Mouse (Mus musculus): ENCODE measurements at regions not wholly inside any gene's neighbourhood (a gene's known extent, or its start where the extent isn't known, plus 50 kb on each side); places are given as distances from the start of the nearest gene placed in this dataset.

DNA sequence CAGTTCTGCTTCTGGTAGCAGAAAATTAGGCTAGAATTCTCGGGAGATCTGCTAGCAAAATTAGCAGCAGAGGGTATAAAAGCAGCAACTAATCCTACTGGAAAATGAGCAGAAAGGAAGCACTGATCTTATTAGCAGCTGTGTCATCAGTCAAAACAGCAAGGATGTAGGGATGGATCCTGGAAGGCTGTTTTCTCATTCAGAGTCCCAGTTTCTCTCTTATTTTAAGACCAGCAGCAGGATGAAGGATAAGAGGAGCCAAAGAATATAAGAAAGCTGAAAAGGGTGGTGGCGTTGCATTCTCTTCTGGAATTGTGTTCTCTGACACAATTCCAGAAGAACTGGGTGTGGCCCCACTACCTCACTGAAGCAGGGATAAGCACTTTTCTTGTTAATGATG lies 123.0 kb upstream of the Pja2 start:
- Histone ChIP-seq H3K27me3 (no peaks in the 10 kb centered on the region), H3K9ac (no peak overlapping the region), H3K4me3 (replicated peaks) (no peak overlapping the region), H3K9me3 (replicated peaks) (no peaks in the 10 kb centered on the region), H3K4me1 (replicated peaks) (no peaks in the 10 kb centered on the region), H3K36me3 (no peaks in the 10 kb centered on the region), H3K4me2 (no peak overlapping the region), H3K27ac (no peak overlapping the region)
- DNase-seq: no peak
- no peak for ATAC-seq (ENCODE audit: low read depth)
- WGBS (ENCODE audit: insufficient replicate concordance): 51% methylated on average over 2 of the region's 2 CpGs

DNA sequence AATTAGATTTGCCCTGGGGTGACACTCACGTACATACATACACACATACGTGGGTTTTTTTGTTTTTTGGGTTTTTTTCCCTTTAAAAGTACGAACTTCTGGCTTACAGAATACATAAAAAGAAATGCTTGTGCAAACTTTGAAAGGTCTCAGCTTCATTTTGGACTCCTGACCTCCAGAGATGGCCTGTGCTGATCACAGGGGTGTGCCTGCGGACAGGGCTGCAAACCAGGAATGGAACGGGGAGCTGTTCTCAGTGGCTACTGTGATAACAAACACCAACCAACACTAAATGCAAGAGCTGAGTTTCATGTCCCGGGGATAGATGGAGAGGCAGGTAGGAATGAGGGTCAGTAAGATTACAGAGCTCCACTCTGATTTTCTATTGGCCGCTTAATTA lies 134.3 kb upstream of the Man2a1 start:
- H3K36me3 ChIP-seq: no peaks in the 10 kb centered on the region
- H3K4me3 ChIP-seq (replicated peaks): no peak overlapping the region
- H3K9ac ChIP-seq: no peak overlapping the region
- WGBS (ENCODE audit: insufficient replicate concordance): 62% methylated on average over 7 of the region's 7 CpGs
- no peak overlapping the region for H3K27ac ChIP-seq
- ATAC-seq (ENCODE audit: low read depth) (0 out of 2 replicates have a peak, but pooled peaks have one; percentile 62), DNase-seq (no peak)
- H3K9me3 ChIP-seq (replicated peaks): no peaks in the 10 kb centered on the region
- no peak overlapping the region for H3K4me2 ChIP-seq
- H3K27me3 ChIP-seq: no peaks in the 10 kb centered on the region
- H3K4me1 ChIP-seq (replicated peaks): no peaks in the 10 kb centered on the region

DNA sequence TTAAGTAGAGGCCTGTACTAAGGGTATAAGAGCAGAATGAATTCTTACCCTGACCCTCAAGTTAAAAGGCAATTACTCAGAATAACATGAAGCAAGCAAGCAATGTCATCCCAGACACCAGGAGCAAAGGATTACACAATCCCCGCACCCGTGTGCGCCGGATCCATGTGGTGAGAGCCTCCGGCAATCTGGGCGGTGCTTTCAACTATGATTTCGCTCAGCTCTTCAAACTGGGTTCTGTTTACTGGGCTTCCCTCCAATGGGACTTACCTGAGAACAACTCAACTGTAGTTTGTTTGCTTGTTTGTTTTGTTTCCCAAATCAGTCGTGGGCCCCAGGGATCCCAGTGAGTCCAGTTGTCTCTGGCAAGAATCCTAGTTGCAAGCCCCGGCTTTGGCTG lies 133.8 kb upstream of the Man2a1 start:
- ATAC-seq (ENCODE audit: low read depth) (peak; percentile 48; the same call in 1 of the 2 replicates), DNase-seq (no peak)

DNA sequence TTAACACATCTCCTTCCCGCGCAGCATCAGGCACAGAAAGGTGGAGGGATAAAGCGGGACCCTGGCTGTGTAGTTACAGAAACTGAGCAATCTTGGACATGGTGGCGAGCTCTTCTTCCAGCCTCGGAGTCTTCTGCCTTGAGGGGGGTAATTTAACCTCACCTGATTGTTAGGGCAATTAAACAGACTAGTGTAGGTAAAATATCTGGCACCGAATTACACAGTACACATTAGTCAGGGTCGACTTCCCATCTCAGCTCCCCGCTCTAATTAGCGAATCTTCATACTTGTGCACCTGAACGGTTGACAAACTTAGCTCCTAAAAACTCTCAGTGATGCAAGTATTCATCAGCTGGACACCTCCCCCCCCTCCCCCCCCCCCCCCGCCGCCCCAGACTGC lies 133.2 kb upstream of the Man2a1 start:
- H3K36me3 ChIP-seq: no peaks in the 10 kb centered on the region
- 62% methylated on average over 12 of the region's 12 CpGs for WGBS (ENCODE audit: insufficient replicate concordance)
- no peaks in the 10 kb centered on the region for H3K9me3 ChIP-seq (replicated peaks)
- no peak overlapping the region for H3K9ac ChIP-seq
- H3K27me3 ChIP-seq: no peaks in the 10 kb centered on the region
- DNase-seq (no peak), ATAC-seq (ENCODE audit: low read depth) (no peak)
- no peak overlapping the region for H3K4me3 ChIP-seq (replicated peaks)
- H3K4me2 ChIP-seq: no peak overlapping the region
- H3K4me1 ChIP-seq (replicated peaks): no peaks in the 10 kb centered on the region
- H3K27ac ChIP-seq: no peak overlapping the region

More for the DNA sequence above, 133.8 kb upstream of the Man2a1 start:
- Histone ChIP-seq H3K27me3 (no peaks in the 10 kb centered on the region), H3K9ac (no peak overlapping the region), H3K9me3 (replicated peaks) (no peaks in the 10 kb centered on the region), H3K4me2 (no peak overlapping the region), H3K27ac (no peak overlapping the region), H3K4me1 (replicated peaks) (no peaks in the 10 kb centered on the region), H3K36me3 (no peaks in the 10 kb centered on the region), H3K4me3 (replicated peaks) (no peak overlapping the region)
- 71% methylated on average over 9 of the region's 9 CpGs for WGBS (ENCODE audit: insufficient replicate concordance)

DNA sequence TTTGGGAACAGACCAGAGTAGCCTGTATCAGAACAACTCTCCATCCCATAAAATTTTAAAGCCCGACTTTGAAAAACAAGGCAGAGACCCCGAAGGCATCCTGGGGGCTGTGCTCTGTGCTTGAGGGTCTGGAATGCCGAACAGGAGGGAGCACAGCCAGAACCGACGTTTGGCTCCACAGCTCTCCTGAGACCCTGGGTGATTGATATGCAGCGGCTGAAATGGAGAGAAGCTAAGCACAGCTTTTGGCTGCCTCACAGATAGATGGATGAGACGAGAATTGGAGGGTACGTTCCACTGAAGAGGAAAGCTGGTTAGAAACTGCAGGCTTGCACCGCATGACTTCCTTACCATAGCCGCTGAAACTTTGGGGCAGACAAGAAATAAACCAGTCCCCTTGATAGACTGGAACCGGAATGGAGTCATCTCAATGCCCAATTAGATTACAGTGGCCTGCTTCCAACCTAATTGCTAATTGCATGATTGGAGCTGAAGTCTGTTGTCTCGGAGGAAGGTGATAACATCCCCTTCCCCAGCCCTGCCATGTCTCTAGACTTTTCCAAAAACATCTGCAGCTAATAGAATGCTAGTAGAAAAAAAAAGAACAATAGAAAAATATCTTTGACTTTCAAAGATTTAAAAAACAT lies 130.7 kb upstream of the Man2a1 start:
- Histone ChIP-seq H3K4me3 (replicated peaks) (no peak overlapping the region), H3K4me2 (no peak overlapping the region), H3K9me3 (replicated peaks) (no peaks in the 10 kb centered on the region), H3K9ac (no peak overlapping the region), H3K27me3 (no peaks in the 10 kb centered on the region), H3K36me3 (no peaks in the 10 kb centered on the region), H3K27ac (no peak overlapping the region), H3K4me1 (replicated peaks) (no peaks in the 10 kb centered on the region)
- DNase-seq (no peak), ATAC-seq (ENCODE audit: low read depth) (no peak)
- WGBS (ENCODE audit: insufficient replicate concordance): 52% methylated on average over 12 of the region's 12 CpGs

DNA sequence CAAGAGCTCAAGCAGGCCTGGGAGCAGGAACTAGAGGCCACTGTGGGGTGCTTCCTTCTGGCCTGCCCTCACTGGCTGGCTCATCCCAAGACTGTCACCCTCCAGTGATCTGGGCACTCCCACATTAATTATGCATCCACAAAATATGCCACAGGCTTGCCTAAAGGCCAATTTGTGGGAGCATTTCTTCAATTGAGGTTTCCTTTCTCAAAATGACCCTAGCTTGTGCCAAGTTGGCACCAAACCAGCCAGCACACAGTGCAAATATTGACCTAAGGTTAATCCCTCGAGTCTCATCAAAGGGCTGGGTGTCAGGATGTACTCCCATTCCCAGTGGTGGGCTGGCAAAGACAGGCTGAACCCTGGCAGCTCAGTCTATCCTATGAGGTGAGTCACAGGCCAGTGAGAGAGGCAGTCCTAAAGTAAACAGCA lies 119.9 kb upstream of the Man2a1 start:
- Histone ChIP-seq H3K27ac (no peak overlapping the region), H3K9ac (no peak overlapping the region), H3K4me1 (replicated peaks) (no peaks in the 10 kb centered on the region), H3K36me3 (no peaks in the 10 kb centered on the region), H3K27me3 (no peaks in the 10 kb centered on the region), H3K4me2 (no peak overlapping the region), H3K4me3 (replicated peaks) (no peak overlapping the region), H3K9me3 (replicated peaks) (no peaks in the 10 kb centered on the region)
- 4% methylated on average over 1 of the region's 1 CpGs for WGBS (ENCODE audit: insufficient replicate concordance)
- no peak for DNase-seq
- peak; percentile 47; the same call in 1 of the 2 replicates for ATAC-seq (ENCODE audit: low read depth)

DNA sequence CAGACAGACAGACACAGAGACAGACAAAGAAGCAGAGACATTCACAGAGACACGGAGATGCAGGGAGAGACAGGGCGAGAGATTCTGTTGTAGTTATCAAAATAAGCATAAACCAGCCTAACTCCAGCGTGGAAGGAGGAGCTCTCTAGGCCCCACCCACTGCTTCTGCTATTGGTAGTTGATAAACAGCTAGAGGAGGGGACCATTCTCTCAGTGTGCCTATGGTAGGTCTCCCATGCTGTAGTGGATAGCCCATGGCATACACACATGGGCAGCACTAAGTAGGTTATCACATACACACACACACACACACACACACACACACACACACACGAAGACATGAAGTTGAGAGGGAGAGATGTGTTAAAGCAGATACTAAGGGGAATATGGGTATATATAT lies 115.7 kb upstream of the Man2a1 start:
- Histone ChIP-seq H3K27ac (no peak overlapping the region), H3K27me3 (no peaks in the 10 kb centered on the region), H3K4me3 (replicated peaks) (no peak overlapping the region), H3K36me3 (no peaks in the 10 kb centered on the region), H3K9ac (no peak overlapping the region), H3K4me1 (replicated peaks) (peaks cover 5% of the 10 kb centered on the region), H3K4me2 (no peak overlapping the region), H3K9me3 (replicated peaks) (no peaks in the 10 kb centered on the region)
- DNase-seq (no peak), ATAC-seq (ENCODE audit: low read depth) (peak; percentile 61; the same call in 1 of the 2 replicates)
- WGBS (ENCODE audit: insufficient replicate concordance): 53% methylated on average over 4 of the region's 4 CpGs

DNA sequence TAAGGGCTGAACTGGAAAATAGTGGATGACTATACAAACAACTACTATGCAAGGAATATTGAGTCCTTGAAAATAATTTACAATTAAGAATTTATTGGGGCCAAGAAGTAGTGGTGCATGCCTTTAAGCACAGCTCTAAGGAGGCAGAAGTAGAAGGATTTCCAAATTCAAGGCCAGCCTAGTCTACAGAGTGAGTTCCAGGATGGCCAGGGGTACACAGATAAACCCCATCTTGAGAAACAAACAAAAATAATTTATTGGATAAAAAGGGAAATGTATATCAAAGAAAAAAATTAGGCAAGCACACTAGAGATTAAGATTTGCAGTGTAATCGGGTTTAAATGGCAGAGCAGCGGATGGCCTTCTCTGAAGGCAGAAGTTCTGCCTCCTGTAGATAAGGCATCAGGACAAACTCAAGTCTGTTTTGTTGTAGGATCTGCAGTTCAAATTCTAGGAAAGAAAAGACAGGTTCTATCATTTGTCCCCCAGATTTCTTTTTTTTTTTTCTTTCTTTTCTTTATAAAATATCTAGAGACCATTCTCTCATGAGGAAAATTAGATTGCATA lies 110.7 kb upstream of the Man2a1 start:
- Histone ChIP-seq H3K4me2 (no peak overlapping the region), H3K36me3 (no peaks in the 10 kb centered on the region), H3K27ac (no peak overlapping the region), H3K9me3 (replicated peaks) (no peaks in the 10 kb centered on the region), H3K4me1 (replicated peaks) (peaks cover 10% of the 10 kb centered on the region), H3K27me3 (no peaks in the 10 kb centered on the region), H3K4me3 (replicated peaks) (no peak overlapping the region), H3K9ac (no peak overlapping the region)
- DNase-seq: peak; percentile 25
- 29% methylated on average over 2 of the region's 2 CpGs for whole genome bisulfite sequencing (ENCODE audit: insufficient replicate concordance)
- peak; percentile 77 for ATAC-seq (ENCODE audit: low read depth)

DNA sequence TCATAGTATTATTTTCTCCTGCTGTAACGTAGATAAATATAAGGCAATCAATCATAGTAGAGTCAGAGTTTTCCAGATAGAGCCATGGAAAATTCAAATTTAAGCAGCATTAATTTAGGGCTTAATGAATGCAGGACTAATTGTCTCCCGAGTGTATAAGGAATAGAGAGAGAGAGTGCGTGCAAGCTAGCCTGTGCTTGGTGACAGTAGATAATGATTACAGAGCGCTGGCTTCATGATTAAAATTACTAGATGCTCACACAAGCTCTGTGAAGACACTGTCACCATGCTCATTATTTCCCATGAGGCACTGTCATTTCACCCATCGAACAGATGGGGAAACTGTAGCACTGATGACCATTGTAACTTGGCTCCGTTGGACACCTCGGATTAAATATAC lies 109.9 kb upstream of the Man2a1 start:
- Histone ChIP-seq H3K9ac (no peak overlapping the region), H3K27ac (no peak overlapping the region), H3K9me3 (replicated peaks) (no peaks in the 10 kb centered on the region), H3K4me2 (no peak overlapping the region), H3K4me3 (replicated peaks) (no peak overlapping the region), H3K36me3 (no peaks in the 10 kb centered on the region), H3K4me1 (replicated peaks) (peaks cover 10% of the 10 kb centered on the region), H3K27me3 (no peaks in the 10 kb centered on the region)
- DNase-seq (no peak), ATAC-seq (ENCODE audit: low read depth) (0 out of 2 replicates have a peak, but pooled peaks have one; percentile 27)
- 68% methylated on average over 7 of the region's 7 CpGs for WGBS (ENCODE audit: insufficient replicate concordance)

DNA sequence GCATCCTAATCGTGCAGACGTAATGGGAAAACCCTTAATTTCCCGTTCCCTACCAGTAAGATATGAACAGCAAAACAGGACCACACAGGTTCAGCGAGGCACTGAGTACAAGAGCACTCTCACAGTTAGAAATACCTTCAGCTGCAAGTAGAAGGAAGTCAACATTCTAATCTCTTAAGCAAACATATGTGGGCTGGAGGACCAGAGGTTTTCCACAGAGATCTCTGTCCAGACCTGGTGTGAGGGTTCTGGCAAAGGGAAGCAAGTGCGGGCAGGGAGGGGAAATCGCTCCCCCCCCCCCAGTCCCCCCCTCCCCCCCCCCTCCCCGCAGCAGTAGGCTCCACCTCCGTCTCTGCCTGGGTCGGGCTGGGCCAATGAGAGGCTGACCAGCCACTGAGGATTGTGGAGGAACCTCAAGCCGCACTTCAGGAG lies 108.6 kb upstream of the Man2a1 start:
- H3K4me3 ChIP-seq (replicated peaks): no peak overlapping the region
- no peaks in the 10 kb centered on the region for H3K36me3 ChIP-seq
- peaks cover 10% of the 10 kb centered on the region for H3K4me1 ChIP-seq (replicated peaks)
- no peaks in the 10 kb centered on the region for H3K9me3 ChIP-seq (replicated peaks)
- WGBS (ENCODE audit: insufficient replicate concordance): 31% methylated on average over 10 of the region's 10 CpGs
- no peaks in the 10 kb centered on the region for H3K27me3 ChIP-seq
- no peak overlapping the region for H3K9ac ChIP-seq
- no peak for DNase-seq
- peak overlapping the region; percentile 29; the same call in 1 of the 2 replicates for H3K4me2 ChIP-seq
- ATAC-seq (ENCODE audit: low read depth): peak; percentile 45; the same call in 1 of the 2 replicates
- H3K27ac ChIP-seq: no peak overlapping the region

DNA sequence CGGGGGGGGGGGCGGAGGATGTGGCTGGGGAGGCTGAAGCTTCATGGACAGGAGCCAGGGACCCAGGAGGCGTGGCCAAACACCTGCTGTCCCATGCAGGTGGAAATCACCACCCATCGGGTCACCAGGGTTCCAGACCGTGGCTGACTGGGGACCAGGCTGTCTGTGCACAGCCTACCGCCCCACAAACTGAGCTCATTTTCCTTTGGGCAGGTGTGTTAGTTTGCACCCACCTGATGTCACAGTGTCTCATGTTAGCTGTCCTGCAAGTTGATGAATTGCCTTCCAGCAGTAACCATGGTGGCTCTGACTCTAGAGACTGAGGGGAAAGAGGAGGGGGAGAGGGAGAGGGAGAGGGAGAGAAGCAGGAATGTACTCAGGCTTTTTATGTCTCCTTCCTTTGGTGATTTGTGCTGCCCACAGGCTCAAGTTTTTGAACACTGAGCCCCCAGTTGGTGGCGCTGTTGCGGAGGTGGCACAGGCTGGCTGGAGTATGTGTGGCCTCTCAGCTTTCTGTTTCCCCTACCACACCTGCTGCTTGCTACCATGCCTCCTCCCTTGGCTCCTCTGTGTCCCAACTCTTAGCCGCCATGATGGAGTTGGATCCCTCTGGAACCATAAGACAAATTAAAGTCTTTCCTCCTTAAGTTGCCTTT lies 107.8 kb upstream of the Man2a1 start:
- H3K4me3 ChIP-seq (replicated peaks): no peak overlapping the region
- peak; percentile 19 for DNase-seq
- no peak overlapping the region for H3K4me2 ChIP-seq
- no peaks in the 10 kb centered on the region for H3K9me3 ChIP-seq (replicated peaks)
- no peak for ATAC-seq (ENCODE audit: low read depth)
- H3K36me3 ChIP-seq: no peaks in the 10 kb centered on the region
- peaks cover 10% of the 10 kb centered on the region for H3K4me1 ChIP-seq (replicated peaks)
- no peak overlapping the region for H3K9ac ChIP-seq
- WGBS (ENCODE audit: insufficient replicate concordance): 26% methylated on average over 9 of the region's 9 CpGs
- no peaks in the 10 kb centered on the region for H3K27me3 ChIP-seq
- no peak overlapping the region for H3K27ac ChIP-seq
